Mouse (Mus musculus) liver, adult (tissue): ENCODE data around the gene Acvr1b.

Experiments
- GATA4 ChIP-seq: IDR thresholded peaks from 2 replicates; pipeline ENCODE4 v1.6.1; 2014; ENCODE audit warnings: mild to moderate bottlenecking, low read length; ENCODE audit not compliant: insufficient replicate concordance

Gene Acvr1b

DNA sequence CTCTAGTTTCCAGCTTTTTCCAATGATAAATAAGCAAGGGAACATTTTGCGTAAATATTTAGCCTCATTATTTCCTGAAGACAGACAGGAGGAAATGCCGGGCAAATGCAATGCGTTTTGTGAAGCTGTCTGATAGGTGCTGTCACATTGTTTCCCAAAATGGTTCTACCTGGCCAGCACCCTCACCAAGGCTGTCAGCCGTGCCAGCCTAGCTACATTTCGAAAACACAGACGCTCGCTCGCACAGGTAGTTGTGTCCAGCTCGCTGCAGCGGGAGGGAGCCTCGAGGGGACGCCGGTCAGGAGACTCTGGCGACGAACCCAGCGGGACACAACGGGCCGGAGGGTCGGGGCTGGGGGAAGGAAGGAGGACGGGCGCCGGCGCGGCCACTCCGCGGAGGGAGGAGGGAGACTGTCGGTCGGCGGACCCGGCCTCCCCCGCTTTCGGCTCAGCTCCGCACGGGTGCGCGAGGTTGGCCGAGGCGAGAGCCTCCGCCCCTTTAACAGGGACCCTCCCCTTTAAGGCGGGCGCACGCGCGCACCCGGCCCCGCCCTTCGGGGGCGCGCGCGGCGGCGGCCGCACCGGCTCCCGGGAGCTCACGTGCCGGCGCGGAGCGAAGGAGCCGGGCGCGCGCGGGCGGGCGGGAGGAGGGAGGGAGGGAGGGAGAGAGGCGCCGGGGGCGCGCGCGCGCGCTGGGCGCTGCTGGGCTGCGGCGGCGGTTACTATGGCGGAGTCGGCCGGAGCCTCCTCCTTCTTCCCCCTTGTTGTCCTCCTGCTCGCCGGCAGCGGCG, at the start of gene Acvr1b:
TSS of gene Acvr1b (plus strand) at position 647 of the 791 bp plus-strand sequence.
- TF ChIP-seq GATA4 = no peak

GRCm38 (mm10) chr15:101125561-101125960, 48.3 kb upstream of the Acvr1b start:
- TF ChIP-seq GATA4 = no peak

DNA sequence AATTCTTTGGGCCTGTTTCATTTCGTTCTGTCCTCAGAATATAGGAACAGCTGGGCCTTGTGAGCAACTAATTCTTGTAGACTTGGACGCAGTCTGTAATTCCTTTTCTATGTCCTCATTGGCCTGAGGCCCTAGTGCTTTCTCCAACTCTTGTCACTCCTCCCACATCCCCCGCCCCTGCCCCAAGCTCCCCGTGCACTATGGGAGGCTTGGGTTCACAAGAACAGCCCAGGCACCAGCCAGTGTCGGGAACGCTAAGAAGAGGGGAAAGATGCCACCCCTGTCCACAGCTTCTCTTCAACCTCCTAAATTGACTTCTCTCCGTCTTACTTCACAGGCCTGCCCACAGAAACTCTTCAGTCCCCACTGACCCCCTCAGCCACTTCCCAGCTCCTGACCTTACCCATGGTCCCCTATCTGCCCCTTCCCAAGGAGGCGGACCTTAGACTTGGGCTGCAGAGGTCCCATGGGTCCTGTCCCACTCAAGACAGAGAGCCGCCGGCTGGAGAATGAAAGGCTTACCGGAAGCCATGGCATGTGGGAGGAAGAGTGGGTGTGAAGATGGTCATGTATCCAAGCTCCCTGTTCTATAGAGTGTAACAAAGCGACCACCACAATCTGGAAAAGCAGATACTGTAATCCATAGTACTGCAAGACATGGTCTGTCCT, 46.9 kb upstream of the Acvr1b start:
- TF ChIP-seq GATA4 = no peak

GRCm38 (mm10) chr15:101128181-101129089, 45.4 kb upstream of the Acvr1b start, which contains the start of gene Acvrl1:
Acvrl1 (plus strand) TSS chr15:101128522.
- no peak for TF ChIP-seq GATA4

GRCm38 (mm10) chr15:101129412-101129811, 44.5 kb upstream of the Acvr1b start:
- TF ChIP-seq GATA4 = no peak

GRCm38 (mm10) chr15:101131498-101131897, 42.4 kb upstream of the Acvr1b start:
- no peak for TF ChIP-seq GATA4

DNA sequence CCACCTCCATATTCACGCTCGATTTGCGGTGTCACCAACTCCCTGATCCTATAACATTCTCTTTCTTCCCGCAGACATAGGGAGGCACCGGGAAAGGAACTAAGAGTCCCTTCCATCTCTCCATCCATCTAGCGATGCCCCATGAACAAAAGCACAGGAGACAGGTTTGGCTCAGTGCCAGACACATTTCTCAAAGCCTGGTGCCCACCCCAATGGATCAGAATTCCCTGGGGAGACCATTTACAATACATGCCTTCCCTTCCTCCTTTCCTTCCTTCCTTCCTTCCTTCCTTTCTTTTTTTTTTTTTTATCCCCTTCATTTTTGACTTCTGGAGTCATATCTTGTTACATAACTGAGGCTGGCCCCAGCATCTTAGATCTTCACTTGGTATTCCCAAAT, 41.8 kb upstream of the Acvr1b start:
- TF ChIP-seq GATA4 = no peak

DNA sequence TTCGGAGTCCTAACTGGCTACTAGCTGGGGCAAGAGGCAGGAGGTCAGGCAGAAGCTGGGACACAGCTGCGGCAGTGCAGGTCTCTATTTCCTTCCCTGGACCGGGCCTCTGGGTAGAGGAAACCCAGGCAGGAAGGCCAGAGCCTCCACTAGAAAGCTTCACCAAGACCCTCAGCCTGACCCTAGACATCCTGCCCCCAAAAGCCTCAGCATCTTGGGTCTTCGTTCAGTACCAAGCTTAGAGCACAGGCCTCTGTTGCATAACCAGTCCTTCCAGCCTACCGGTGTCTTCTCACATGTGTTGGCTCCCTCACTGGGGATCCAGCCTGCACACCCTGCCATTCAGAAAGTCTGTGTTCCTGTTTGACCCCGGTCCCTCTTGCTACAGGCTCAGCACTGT, 41.1 kb upstream of the Acvr1b start:
- TF ChIP-seq GATA4 = no peak

- TF ChIP-seq GATA4 = no peak
Measured at GRCm38 (mm10) chr15:101133993-101134704, 39.7 kb upstream of the Acvr1b start.

DNA sequence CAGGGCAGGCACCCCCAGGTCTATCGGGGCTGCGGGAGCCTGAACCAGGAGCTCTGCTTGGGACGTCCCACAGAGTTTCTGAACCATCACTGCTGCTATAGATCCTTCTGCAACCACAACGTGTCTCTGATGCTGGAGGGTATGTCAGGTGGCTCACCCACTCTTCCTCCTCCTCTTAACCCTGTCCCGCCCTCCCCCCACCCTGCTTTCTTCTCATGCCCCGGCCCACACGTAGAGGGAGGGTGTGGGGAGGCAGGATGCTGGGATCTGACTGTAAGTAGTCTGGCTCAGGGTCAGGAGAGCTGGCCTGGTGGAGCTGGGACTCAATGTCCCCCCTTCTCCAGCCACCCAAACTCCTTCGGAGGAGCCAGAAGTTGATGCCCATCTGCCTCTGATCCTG, 38.5 kb upstream of the Acvr1b start:
- no peak for TF ChIP-seq GATA4

DNA sequence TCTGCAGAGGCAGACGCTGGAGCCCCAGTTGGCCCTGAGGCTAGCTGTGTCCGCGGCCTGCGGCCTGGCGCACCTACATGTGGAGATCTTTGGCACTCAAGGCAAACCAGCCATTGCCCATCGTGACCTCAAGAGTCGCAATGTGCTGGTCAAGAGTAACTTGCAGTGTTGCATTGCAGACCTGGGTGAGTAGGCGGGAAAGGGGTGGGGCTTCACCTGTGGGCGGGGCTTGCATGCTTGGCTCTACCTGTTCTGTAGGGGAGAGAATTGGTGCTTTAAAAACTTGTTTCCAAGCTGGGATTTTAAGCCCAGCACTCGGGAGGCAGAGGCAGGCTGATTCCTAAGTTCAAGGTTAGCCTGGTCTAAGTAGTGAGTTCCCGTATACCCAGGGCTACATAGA, 36.4 kb upstream of the Acvr1b start:
- TF ChIP-seq GATA4 = no peak

GRCm38 (mm10) chr15:101138675-101139074, 35.2 kb upstream of the Acvr1b start:
- TF ChIP-seq GATA4 = no peak

GRCm38 (mm10) chr15:101139885-101140284, 34.0 kb upstream of the Acvr1b start:
- TF ChIP-seq GATA4 = peak; percentile 87; the same call in 1 of the 2 replicates

- TF ChIP-seq GATA4 = no peak
Measured at GRCm38 (mm10) chr15:101140587-101140986, 33.3 kb upstream of the Acvr1b start.

DNA sequence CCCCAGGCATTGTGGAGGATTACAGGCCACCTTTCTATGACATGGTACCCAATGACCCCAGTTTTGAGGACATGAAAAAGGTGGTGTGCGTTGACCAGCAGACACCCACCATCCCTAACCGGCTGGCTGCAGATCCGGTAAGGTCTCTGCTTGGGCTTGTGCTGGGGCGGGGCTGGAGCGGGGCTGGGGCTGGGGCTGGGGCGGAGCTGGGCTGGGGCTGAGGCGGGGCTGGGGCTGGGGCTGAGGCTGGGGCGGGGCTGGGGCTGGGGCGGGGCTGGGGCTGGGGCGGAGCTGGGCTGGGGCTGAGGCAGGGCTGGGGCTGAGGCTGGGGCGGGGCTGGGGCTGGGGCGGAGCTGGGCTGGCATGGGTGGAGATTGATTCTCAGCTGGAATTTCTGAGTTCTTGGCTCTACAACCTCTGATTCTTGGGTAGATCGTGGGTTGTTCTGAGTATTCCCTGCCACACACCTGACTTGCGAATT, 32.8 kb upstream of the Acvr1b start:
- TF ChIP-seq GATA4 = no peak
